Mouse (Mus musculus) hindbrain, embryonic 12.5 days (tissue): ENCODE measurements at regions not wholly inside any gene's neighbourhood (a gene's known extent, or its start where the extent isn't known, plus 50 kb on each side); places are given as distances from the start of the nearest gene placed in this dataset.

Source experiments
- ATAC-seq: fragments of 200-750 bp; cut with Nextera tagmentation; 2 replicates; pipeline ENCODE4 v1.8.0; 2017; ENCODE audit warnings: moderate TSS enrichment; ENCODE audit not compliant: low FRiP score
- H3K27ac ChIP-seq: fragments of 300-500 bp; sonication (generic); 2 replicates; pipeline ENCODE4 v1.5.1; 2016; ENCODE audit warnings: mild to moderate bottlenecking
- H3K27me3 ChIP-seq: fragments of 300-500 bp; sonication (generic); 2 replicates; pipeline ENCODE4 v1.6.1; 2016; ENCODE audit warnings: mild to moderate bottlenecking
- H3K36me3 ChIP-seq: fragments of 300-500 bp; sonication (generic); 2 replicates; pipeline ENCODE4 v1.6.1; 2016; ENCODE audit warnings: mild to moderate bottlenecking
- H3K4me1 ChIP-seq: fragments of 300-500 bp; sonication (generic); 2 replicates; pipeline ENCODE4 v1.6.1; 2016
- H3K4me2 ChIP-seq: fragments of 300-500 bp; sonication (generic); replicated peaks from 2 replicates; pipeline ENCODE4 v1.6.1; 2016; ENCODE audit warnings: mild to moderate bottlenecking
- H3K4me3 ChIP-seq: fragments of 300-500 bp; sonication (generic); 2 replicates; pipeline ENCODE4 v1.5.1; 2016; ENCODE audit warnings: mild to moderate bottlenecking
- H3K9ac ChIP-seq: fragments of 300-500 bp; sonication (generic); 2 replicates; pipeline ENCODE4 v1.6.1; 2016; ENCODE audit warnings: mild to moderate bottlenecking, moderate library complexity
- H3K9me3 ChIP-seq: fragments of 300-500 bp; sonication (generic); replicated peaks from 2 replicates; pipeline ENCODE4 v1.6.1; 2016; ENCODE audit warnings: mild to moderate bottlenecking
- WGBS: fragments of 180-500 bp; shearing (Covaris S2); methylation state at CpG from one replicate; pipeline ENCODE4 v1.1.7; 2016; 5-methylcytosine and 5-hydroxymethylcytosine counted together

GRCm38 (mm10) chr6:81466536-81466935 is 456.9 kb upstream of the Gcfc2 start:
- Histone ChIP-seq H3K4me1 (no peaks in the 10 kb centered on the region), H3K4me2 (no peak overlapping the region), H3K9ac (no peak overlapping the region), H3K4me3 (no peak overlapping the region), H3K9me3 (no peaks in the 10 kb centered on the region), H3K27ac (no peak overlapping the region), H3K27me3 (no peaks in the 10 kb centered on the region), H3K36me3 (no peaks in the 10 kb centered on the region)
- no peak for ATAC-seq
- 68% methylated on average over 4 of the region's 4 CpGs for WGBS

DNA sequence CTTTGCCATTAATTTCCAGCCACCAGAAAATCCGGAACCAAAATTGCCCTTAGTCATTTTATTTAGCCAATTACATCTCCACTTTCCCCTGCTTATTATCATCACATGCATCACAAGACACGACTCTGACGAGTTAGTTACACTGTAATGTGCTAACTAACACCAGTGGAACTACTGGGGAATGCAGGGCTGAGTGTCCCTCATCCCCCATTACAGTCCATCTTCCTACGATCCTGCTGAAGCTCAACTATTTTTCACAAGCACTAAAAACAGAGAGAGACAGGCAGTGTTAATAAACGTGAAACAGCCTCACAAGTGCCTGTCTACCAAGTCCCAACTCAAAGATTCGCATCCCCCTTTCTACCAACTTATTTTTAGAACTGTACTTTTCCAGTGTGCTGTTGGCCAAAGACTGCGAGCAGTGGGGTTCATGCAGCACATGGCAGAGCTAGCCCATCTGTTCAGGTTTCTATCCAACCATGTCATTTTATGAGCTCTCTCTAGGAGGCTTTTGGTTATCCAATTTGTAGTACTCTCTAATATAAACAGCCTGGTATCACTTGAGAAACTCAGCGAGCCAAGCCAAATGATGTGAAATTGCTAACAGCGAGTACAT is 452.0 kb upstream of the Gcfc2 start:
- Histone ChIP-seq H3K27ac (no peak overlapping the region), H3K9me3 (no peaks in the 10 kb centered on the region), H3K4me3 (no peak overlapping the region), H3K4me2 (no peak overlapping the region), H3K9ac (no peak overlapping the region), H3K36me3 (no peaks in the 10 kb centered on the region), H3K27me3 (no peaks in the 10 kb centered on the region), H3K4me1 (no peaks in the 10 kb centered on the region)
- 84% methylated on average over 9 of the region's 9 CpGs for WGBS
- ATAC-seq = no peak

GRCm38 (mm10) chr6:81472506-81472905 is 451.0 kb upstream of the Gcfc2 start:
- Histone ChIP-seq H3K36me3 (no peaks in the 10 kb centered on the region), H3K4me1 (no peaks in the 10 kb centered on the region), H3K9me3 (no peaks in the 10 kb centered on the region), H3K27ac (no peak overlapping the region), H3K4me2 (no peak overlapping the region), H3K9ac (no peak overlapping the region), H3K4me3 (no peak overlapping the region), H3K27me3 (no peaks in the 10 kb centered on the region)
- ATAC-seq = no peak
- 77% methylated on average over 3 of the region's 3 CpGs for WGBS

DNA sequence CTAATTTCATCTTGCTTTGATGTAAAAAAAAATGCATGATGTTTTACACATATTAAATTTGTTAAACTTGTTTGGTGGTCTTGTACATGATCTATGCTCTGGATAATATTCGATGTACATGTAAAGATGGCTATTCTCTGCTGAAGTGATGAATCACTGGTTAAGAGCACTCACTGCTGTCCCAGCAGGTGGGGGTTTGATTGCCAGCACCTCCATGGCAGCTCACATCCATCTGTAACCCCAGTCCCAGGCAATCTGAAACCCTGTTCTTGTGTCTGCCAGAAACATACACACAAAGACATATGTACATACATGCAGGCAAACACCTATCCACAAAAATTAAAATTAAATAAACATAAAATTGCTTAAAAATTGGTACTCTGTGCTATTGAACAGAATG is 448.7 kb upstream of the Gcfc2 start:
- H3K27me3 ChIP-seq = no peaks in the 10 kb centered on the region
- H3K4me1 ChIP-seq = no peaks in the 10 kb centered on the region
- no peak for ATAC-seq
- no peaks in the 10 kb centered on the region for H3K36me3 ChIP-seq
- H3K4me2 ChIP-seq = no peak overlapping the region
- H3K27ac ChIP-seq = no peak overlapping the region
- no peaks in the 10 kb centered on the region for H3K9me3 ChIP-seq
- no peak overlapping the region for H3K4me3 ChIP-seq
- 97% methylated on average over 1 of the region's 1 CpGs for WGBS
- no peak overlapping the region for H3K9ac ChIP-seq

- ATAC-seq = no peak
- Histone ChIP-seq H3K36me3 (no peaks in the 10 kb centered on the region), H3K4me3 (no peak overlapping the region), H3K9ac (no peak overlapping the region), H3K9me3 (no peaks in the 10 kb centered on the region), H3K4me1 (no peaks in the 10 kb centered on the region), H3K27ac (no peak overlapping the region), H3K4me2 (no peak overlapping the region), H3K27me3 (no peaks in the 10 kb centered on the region)
- 59% methylated on average over 3 of the region's 3 CpGs for WGBS
These were observed 436.5 kb upstream of the Gcfc2 start for GRCm38 (mm10) chr6:81487006-81487405.

DNA sequence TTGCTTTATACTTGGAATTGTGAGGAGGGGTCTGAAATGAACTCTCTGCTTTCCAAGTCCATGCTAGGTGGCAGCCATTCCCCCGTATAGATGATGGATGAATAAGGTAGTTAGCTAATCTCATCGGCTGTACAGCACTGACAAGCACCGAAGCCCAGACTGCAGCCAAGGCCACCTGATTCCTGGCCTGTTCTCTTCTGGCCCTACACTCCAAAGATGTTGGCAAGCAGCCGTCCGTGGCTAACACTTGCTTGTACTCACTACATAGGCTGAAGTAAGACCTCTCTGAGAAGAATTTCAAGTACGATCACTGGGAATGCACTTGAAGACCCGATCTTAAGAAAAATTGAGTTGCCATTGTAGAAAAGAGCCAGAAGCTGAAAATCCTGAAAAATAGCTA is 427.2 kb upstream of the Gcfc2 start:
- Histone ChIP-seq H3K27ac (no peak overlapping the region), H3K4me2 (no peak overlapping the region), H3K9ac (no peak overlapping the region), H3K4me1 (no peaks in the 10 kb centered on the region), H3K27me3 (no peaks in the 10 kb centered on the region), H3K9me3 (no peaks in the 10 kb centered on the region), H3K36me3 (no peaks in the 10 kb centered on the region), H3K4me3 (no peak overlapping the region)
- ATAC-seq = no peak
- WGBS = 88% methylated on average over 7 of the region's 7 CpGs

- ATAC-seq = no peak
- Histone ChIP-seq H3K36me3 (no peaks in the 10 kb centered on the region), H3K27me3 (no peaks in the 10 kb centered on the region), H3K4me1 (no peaks in the 10 kb centered on the region), H3K9ac (no peak overlapping the region), H3K4me3 (no peak overlapping the region), H3K27ac (no peak overlapping the region), H3K9me3 (no peaks in the 10 kb centered on the region), H3K4me2 (no peak overlapping the region)
- 88% methylated on average over 1 of the region's 1 CpGs for WGBS
These were observed 406.3 kb upstream of the Gcfc2 start for GRCm38 (mm10) chr6:81517185-81517584.

DNA sequence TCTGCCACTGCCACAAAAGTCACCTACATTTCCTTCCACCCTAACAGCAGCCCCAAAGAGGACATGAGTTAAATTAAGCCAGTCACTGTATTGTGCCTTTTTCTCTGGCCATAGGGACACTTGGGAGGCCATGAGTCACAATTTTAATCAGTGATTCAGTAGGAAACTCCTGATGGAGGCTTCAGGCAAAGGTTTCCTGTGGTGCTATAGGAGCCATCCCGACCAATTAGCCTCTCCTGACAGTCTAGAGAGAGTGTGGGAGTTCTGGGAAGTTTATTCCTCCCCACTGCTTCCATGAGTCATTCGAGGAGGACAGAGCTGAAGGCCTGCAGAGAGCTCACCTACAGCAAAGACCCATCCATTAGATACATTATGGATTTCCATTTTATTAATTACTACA is 361.2 kb upstream of the Gcfc2 start:
- Histone ChIP-seq H3K27me3 (no peaks in the 10 kb centered on the region), H3K9ac (no peak overlapping the region), H3K4me1 (no peaks in the 10 kb centered on the region), H3K36me3 (no peaks in the 10 kb centered on the region), H3K27ac (no peak overlapping the region), H3K4me3 (no peak overlapping the region), H3K9me3 (no peaks in the 10 kb centered on the region), H3K4me2 (no peak overlapping the region)
- ATAC-seq = no peak
- 53% methylated on average over 2 of the region's 2 CpGs for WGBS

GRCm38 (mm10) chr6:81563192-81563591 is 360.3 kb upstream of the Gcfc2 start:
- no peak overlapping the region for H3K4me2 ChIP-seq
- 88% methylated on average over 2 of the region's 2 CpGs for WGBS
- no peaks in the 10 kb centered on the region for H3K27me3 ChIP-seq
- H3K9ac ChIP-seq = no peak overlapping the region
- H3K36me3 ChIP-seq = no peaks in the 10 kb centered on the region
- H3K9me3 ChIP-seq = no peaks in the 10 kb centered on the region
- H3K4me1 ChIP-seq = no peaks in the 10 kb centered on the region
- ATAC-seq = no peak
- H3K4me3 ChIP-seq = no peak overlapping the region
- no peak overlapping the region for H3K27ac ChIP-seq

DNA sequence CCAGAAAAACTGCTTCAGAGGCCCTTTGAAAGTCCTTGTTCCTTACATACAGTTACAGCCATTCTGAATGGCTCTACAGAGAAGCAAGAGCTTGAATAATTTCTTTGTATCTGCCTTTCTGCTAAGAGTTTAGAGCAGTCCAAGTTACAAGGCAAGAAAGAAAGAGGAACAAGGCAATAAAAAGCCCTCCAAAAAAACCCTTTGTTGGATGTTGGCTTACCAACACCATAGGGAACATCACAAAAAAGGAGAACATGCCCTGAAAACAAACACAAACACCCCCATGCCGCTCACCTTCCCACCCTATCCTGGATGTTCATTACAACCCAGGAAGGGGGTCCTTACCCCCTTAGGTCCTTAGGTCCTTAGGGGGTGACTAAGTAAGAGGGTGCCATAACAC is 359.2 kb upstream of the Gcfc2 start:
- Histone ChIP-seq H3K4me1 (no peaks in the 10 kb centered on the region), H3K27ac (no peak overlapping the region), H3K9me3 (no peaks in the 10 kb centered on the region), H3K27me3 (no peaks in the 10 kb centered on the region), H3K9ac (no peak overlapping the region), H3K36me3 (no peaks in the 10 kb centered on the region), H3K4me3 (no peak overlapping the region), H3K4me2 (no peak overlapping the region)
- no peak for ATAC-seq
- 82% methylated on average over 1 of the region's 1 CpGs for WGBS

GRCm38 (mm10) chr6:81586441-81587117 is 336.9 kb upstream of the Gcfc2 start:
- Histone ChIP-seq H3K36me3 (no peaks in the 10 kb centered on the region), H3K4me3 (no peak overlapping the region), H3K9me3 (no peaks in the 10 kb centered on the region), H3K9ac (no peak overlapping the region), H3K27ac (no peak overlapping the region), H3K27me3 (no peaks in the 10 kb centered on the region), H3K4me1 (0 out of 2 replicates have a peak, but pooled peaks cover 3% of the 10 kb centered on the region), H3K4me2 (no peak overlapping the region)
- 79% methylated on average over 1 of the region's 1 CpGs for WGBS
- ATAC-seq = no peak

DNA sequence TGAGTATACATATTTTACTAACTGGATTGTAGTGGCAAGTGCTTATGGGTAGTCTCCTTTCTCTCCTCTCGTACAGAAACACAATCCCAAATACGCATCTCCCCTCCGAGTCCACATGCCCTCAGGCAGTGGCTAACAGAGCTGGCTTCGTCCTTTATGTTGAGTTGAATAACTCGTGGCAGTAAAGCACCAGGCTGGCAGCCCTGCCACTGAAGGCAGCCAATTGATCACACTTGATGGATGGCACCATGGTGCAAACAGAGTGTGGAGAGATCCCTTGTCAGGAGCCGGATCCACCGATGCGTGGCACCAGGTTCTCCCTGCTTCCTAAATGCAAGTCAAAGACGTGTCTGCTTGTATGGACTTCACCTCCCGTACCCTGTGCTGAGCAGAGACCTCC is 333.7 kb upstream of the Gcfc2 start:
- Histone ChIP-seq H3K9ac (no peak overlapping the region), H3K36me3 (no peaks in the 10 kb centered on the region), H3K4me3 (no peak overlapping the region), H3K9me3 (no peaks in the 10 kb centered on the region), H3K4me2 (no peak overlapping the region), H3K4me1 (0 out of 2 replicates have a peak, but pooled peaks cover 3% of the 10 kb centered on the region), H3K27ac (no peak overlapping the region), H3K27me3 (no peaks in the 10 kb centered on the region)
- 59% methylated on average over 10 of the region's 10 CpGs for WGBS
- ATAC-seq = no peak

DNA sequence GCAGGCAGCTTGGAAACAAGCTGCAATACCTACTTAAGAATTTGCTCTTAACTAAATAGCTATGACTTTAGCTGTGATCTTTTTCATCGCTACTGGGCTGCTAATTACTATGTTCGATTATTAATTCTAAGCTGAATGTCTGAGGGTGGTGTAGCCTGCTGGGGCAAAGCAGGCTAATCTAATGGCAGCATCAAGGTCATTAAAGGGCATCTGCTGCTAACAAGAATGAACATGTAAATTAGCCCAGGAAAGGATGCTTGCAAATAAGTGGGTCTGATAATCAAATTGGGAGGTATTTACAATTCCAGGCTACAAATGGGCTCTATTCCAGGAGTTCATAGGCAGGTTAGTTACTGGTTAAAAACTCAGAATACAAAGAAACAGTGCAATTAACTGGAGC is 327.5 kb upstream of the Gcfc2 start:
- Histone ChIP-seq H3K4me2 (no peak overlapping the region), H3K27ac (no peak overlapping the region), H3K4me3 (no peak overlapping the region), H3K27me3 (no peaks in the 10 kb centered on the region), H3K36me3 (no peaks in the 10 kb centered on the region), H3K9me3 (no peaks in the 10 kb centered on the region), H3K9ac (no peak overlapping the region), H3K4me1 (no peaks in the 10 kb centered on the region)
- ATAC-seq = no peak
- WGBS = 86% methylated on average over 2 of the region's 2 CpGs
